Mouse (Mus musculus): ENCODE results near the gene Mapre3.

DNA sequence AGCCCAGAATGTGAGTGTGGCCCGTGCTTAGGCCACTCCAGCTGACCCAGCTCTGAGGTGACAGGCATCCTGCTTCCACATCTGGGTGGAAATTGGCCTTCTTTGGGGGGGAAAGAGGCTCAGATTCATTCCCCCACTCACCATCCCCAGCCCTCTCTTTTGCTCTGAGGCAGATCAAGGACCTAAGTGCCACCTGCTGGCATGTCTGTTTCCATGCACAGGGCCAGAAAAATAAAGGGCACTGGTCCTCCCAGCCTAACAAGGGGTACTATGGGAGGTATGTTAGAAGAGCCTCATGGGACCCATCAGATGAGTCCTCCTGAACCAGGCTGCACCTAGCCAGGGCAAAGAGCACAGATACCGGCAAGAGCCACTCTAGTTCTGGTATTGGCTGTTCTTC, 41.7 kb downstream of the Mapre3 start:
- TF ChIP-seq CTCF (IDR thresholded peaks at IDR 0.05; ENCODE audit: control insufficient read depth, insufficient read depth, low read length) (no peak), POLR2A (IDR thresholded peaks at IDR 0.05; ENCODE audit: borderline replicate concordance, control insufficient read depth, low read depth, low read length) (no peak)
